Mouse (Mus musculus) kidney, adult 2 months (tissue): ENCODE data around the gene Npas3.

Experiments used
- CTCF ChIP-seq: fragments of 200-500 bp; conservative IDR thresholded peaks from 2 replicates; pipeline ENCODE4 v1.5.1; 2011; ENCODE audit warnings: low read depth, mild to moderate bottlenecking, control low read depth, low read length, moderate library complexity, mixed read lengths; ENCODE audit not compliant: insufficient read depth, insufficient read length
- POLR2A ChIP-seq: fragments of 200-500 bp; IDR thresholded peaks from one replicate; pipeline ENCODE4 v1.6.1; 2011; ENCODE audit warnings: low read depth, low read length, control low read depth

DNA sequence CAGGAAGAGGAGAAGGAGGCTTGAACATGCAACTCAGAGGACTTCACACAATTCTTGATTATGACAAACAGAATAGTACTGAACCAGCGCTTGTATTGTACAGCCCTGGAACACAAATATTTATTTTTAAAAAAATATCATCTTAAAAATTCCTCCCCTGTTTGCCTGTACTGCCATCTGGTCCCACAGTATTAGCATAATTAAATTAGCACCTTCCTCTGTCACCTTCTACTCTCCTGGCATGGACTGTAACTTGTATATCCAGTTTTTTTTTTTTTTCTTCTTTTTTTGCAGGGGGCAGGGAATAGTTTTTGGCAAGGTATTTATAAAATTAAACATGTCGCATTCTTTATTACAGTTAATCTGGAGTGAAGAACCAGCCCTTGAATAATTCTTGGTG is 307.9 kb downstream of the Npas3 start:
- TF ChIP-seq CTCF = no peak
- TF ChIP-seq POLR2A = no peak
